Mouse (Mus musculus) heart, adult 18-20 months (tissue): ENCODE measurements around the gene Efna4. TPM values are rescaled to one million over a fixed set of nuclear protein-coding genes. Genes with fewer than 3 reads are reported as not detected.
A peak's percentile ranks its signal among the peaks of the same experiment; 100 is the strongest.

Experiments used
- DNase-seq, 2 experiments: peaks; one replicate each; pipeline ENCODE4 v3.0.0; 2021 to 2022; ENCODE audit warnings: mixed read lengths in 1 of 2
- total RNA-seq, 2 experiments: library from RNA; stranded (reverse); gene quantifications; 2 replicates each; pipeline ENCODE4 v1.2.3; 2021

The Efna4 gene
- total RNA-seq, 2 experiments from 2014 or later, result 0.28 TPM; not detected in 1

GRCm38 (mm10) chr3:89361675-89362074 is 23.8 kb upstream of the Efna4 start, which contains the start of gene Dcst2:
Gene Dcst2 (plus strand): TSS chr3:89361975.
- no peak for DNase-seq

GRCm38 (mm10) chr3:89360237-89360636 is 22.4 kb upstream of the Efna4 start:
- DNase-seq, result no peak

- DNase-seq, result no peak
These were observed 21.8 kb upstream of the Efna4 start for GRCm38 (mm10) chr3:89359630-89360029.

- DNase-seq, result no peak
These were observed 18.2 kb upstream of the Efna4 start for GRCm38 (mm10) chr3:89356029-89356428.

- DNase-seq, result no peak
These were observed 17.7 kb upstream of the Efna4 start for GRCm38 (mm10) chr3:89355512-89355902.

GRCm38 (mm10) chr3:89354816-89355511 is 17.1 kb upstream of the Efna4 start:
- DNase-seq, result peak; percentile 87 to 94

GRCm38 (mm10) chr3:89351271-89351670 is 13.4 kb upstream of the Efna4 start:
- DNase-seq, result no peak

- DNase-seq, result peak; percentile 92 to 94
These were observed 12.2 kb upstream of the Efna4 start, which contains the start of gene Adam15 for GRCm38 (mm10) chr3:89349869-89350501. Gene Adam15 (minus strand): TSS chr3:89349996.

- DNase-seq, result peak; percentile 80 to 89
These were observed 11.4 kb upstream of the Efna4 start for GRCm38 (mm10) chr3:89348911-89349868.

- DNase-seq, result peak; percentile 40 to 77
These were observed 10.1 kb upstream of the Efna4 start for GRCm38 (mm10) chr3:89347916-89348315.

- peak in 1 of 2 experiments; percentile 61 for DNase-seq
These were observed 9.2 kb upstream of the Efna4 start for GRCm38 (mm10) chr3:89346815-89347540.

GRCm38 (mm10) chr3:89343279-89343678 is 5.5 kb upstream of the Efna4 start:
- DNase-seq, result no peak

GRCm38 (mm10) chr3:89341794-89342193 is 4.0 kb upstream of the Efna4 start:
- peak in 1 of 2 experiments; percentile 10 for DNase-seq

- peak; percentile 66 to 88 for DNase-seq
These were observed 2.6 kb upstream of the Efna4 start for GRCm38 (mm10) chr3:89340465-89340864.

GRCm38 (mm10) chr3:89339416-89339815 is 1.6 kb upstream of the Efna4 start:
- DNase-seq, result peak in 1 of 2 experiments; percentile 78

- DNase-seq, result peak in 1 of 2 experiments; percentile 5
These were observed 637 bp downstream of the Efna4 start for GRCm38 (mm10) chr3:89337062-89337720.

GRCm38 (mm10) chr3:89336529-89336928 is 1.3 kb downstream of the Efna4 start:
- peak in 1 of 2 experiments; percentile 7 for DNase-seq

GRCm38 (mm10) chr3:89333053-89333452 is 4.8 kb downstream of the Efna4 start:
- no peak for DNase-seq

- no peak for DNase-seq
These were observed 5.4 kb downstream of the Efna4 start for GRCm38 (mm10) chr3:89332476-89332875.

GRCm38 (mm10) chr3:89332013-89332412 is 5.8 kb downstream of the Efna4 start:
- DNase-seq, result no peak

- no peak for DNase-seq
These were observed 6.3 kb downstream of the Efna4 start for GRCm38 (mm10) chr3:89331561-89331960.
